Mouse (Mus musculus): ENCODE measurements at regions not wholly inside any gene's neighbourhood (a gene's known extent, or its start where the extent isn't known, plus 50 kb on each side); places are given as distances from the start of the nearest gene placed in this dataset.

GRCm38 (mm10) chr16:95842766-95843165 lies 140.9 kb downstream of the Ets2 start:
- TF ChIP-seq POLR2A (IDR thresholded peaks at IDR 0.05; ENCODE audit: borderline replicate concordance, insufficient read depth, low read length) (no peak), CTCF (IDR thresholded peaks at IDR 0.05; ENCODE audit: borderline replicate concordance, insufficient read depth, low read depth, low read length) (no peak)
